Mouse (Mus musculus) G1E (cell line): ENCODE results near the gene Gm42421.

Experiments
- CTCF ChIP-seq: IDR thresholded peaks from 2 replicates; pipeline ENCODE4 v1.5.1; 2012; ENCODE audit warnings: low read depth, low read length, inconsistent platforms, mixed read lengths
- GATA1 ChIP-seq: IDR thresholded peaks from 2 replicates; pipeline ENCODE4 v1.6.1; 2012; ENCODE audit warnings: borderline replicate concordance, low read length, inconsistent platforms, mixed read lengths
- GATA2 ChIP-seq: IDR thresholded peaks from 2 replicates; pipeline ENCODE4 v1.6.1; 2012; ENCODE audit warnings: low read depth, low read length, inconsistent platforms, borderline replicate concordance
- TAL1 ChIP-seq: conservative IDR thresholded peaks from 2 replicates; pipeline ENCODE4 v1.6.1; 2012; ENCODE audit warnings: low read depth, low read length, inconsistent platforms, mixed read lengths

GRCm38 (mm10) chr5:143917418-143917817 lies 10.6 kb upstream of the Gm42421 start:
- no peak for TF ChIP-seq GATA1
- TF ChIP-seq CTCF, result no peak
- no peak for TF ChIP-seq TAL1
- TF ChIP-seq GATA2, result no peak
